Mouse (Mus musculus): Measurements from ENCODE around the gene Hif3a.

DNA sequence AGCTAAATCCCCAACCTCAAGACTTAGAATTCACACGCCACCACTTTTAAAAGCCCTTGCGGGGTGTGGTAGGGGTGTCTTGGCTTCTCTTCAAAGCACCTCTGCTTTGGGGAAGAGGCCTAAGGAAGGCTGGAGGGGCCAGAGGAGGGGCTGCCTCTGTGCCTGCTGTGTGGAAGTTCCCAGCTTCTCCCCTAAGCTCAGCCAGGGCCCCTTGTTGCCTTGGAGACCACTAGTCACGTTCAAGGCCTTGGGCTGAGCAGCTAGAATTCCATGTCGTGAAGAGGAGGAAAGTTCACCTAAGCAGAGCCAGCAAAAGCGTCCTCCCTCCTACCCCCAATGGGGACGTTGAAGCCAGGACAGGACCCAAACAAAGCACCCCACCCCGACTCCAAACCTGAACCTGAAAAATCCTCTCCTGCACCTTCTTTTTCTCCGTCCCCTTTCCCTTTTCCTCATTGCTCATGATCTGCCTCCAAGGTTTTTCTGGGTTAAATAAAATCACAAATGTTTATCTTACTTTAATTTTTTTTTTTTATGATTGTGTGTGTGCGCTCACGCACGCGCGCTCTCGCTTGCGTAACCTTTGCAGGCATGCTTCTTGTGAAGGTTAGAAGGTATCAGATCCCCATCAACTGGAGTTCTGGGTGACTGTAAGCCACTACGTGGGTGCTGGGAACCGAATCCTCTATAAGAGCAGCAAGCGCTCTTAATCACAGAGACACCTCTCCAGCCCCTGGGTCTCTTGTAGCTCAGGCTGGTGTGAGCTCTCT, 70.4 kb downstream of the Hif3a start:
- no peak for TF ChIP-seq CTCF (IDR thresholded peaks at IDR 0.05; ENCODE audit: extremely low read depth, insufficient read length, insufficient replicate concordance, low read depth, low read length)
- no peak for TF ChIP-seq POLR2A (IDR thresholded peaks at IDR 0.05; ENCODE audit: low read depth, low read length)

Data from small intestine, adult 2 months (tissue).